Mouse (Mus musculus) neural tube, embryonic 11.5 days (tissue): ENCODE results near the gene Capg. TPM values are rescaled to one million over a fixed set of nuclear protein-coding genes. Genes with fewer than 3 reads are reported as not detected.
"Not testable (repeated sequence)": the region's sequence is repeated elsewhere in the genome, so short reads cannot be mapped to it uniquely, and the experiment has no call there.

Source experiments
- ATAC-seq: fragments of 200-750 bp; cut with Nextera tagmentation; 2 replicates; pipeline ENCODE4 v1.8.0; 2017; ENCODE audit warnings: moderate number of reproducible peaks, mild to moderate bottlenecking, moderate TSS enrichment, moderate library complexity; ENCODE audit not compliant: insufficient read depth, low FRiP score, low TSS enrichment
- DNase-seq: peaks from one replicate; pipeline ENCODE4 v3.0.0-alpha.2; 2015; ENCODE audit warnings: low spot score
- H3K27ac ChIP-seq: fragments of 300-500 bp; sonication (generic); 2 replicates; pipeline ENCODE4 v1.5.1; 2014; ENCODE audit warnings: low read depth, mild to moderate bottlenecking, low read length
- H3K27me3 ChIP-seq: fragments of 300-500 bp; sonication (generic); 2 replicates; pipeline ENCODE4 v1.6.1; 2014; ENCODE audit warnings: mild to moderate bottlenecking, low read length, mixed read lengths; ENCODE audit not compliant: control insufficient read depth, insufficient read depth
- H3K36me3 ChIP-seq: fragments of 300-500 bp; sonication (generic); 2 replicates; pipeline ENCODE4 v1.6.1; 2014; ENCODE audit warnings: mild to moderate bottlenecking, low read length, moderate library complexity, mixed read lengths; ENCODE audit not compliant: control insufficient read depth, insufficient read depth
- H3K4me1 ChIP-seq: fragments of 300-500 bp; sonication (generic); 2 replicates; pipeline ENCODE4 v1.6.1; 2014; ENCODE audit warnings: low read length, mixed read lengths; ENCODE audit not compliant: control insufficient read depth, insufficient read depth
- H3K4me2 ChIP-seq: fragments of 300-500 bp; sonication (generic); 2 replicates; pipeline ENCODE4 v1.6.1; 2014; ENCODE audit warnings: low read depth, mild to moderate bottlenecking, moderate library complexity
- H3K4me3 ChIP-seq: fragments of 300-500 bp; sonication (generic); 2 replicates; pipeline ENCODE4 v1.5.1; 2014; ENCODE audit warnings: low read depth, low read length
- H3K9ac ChIP-seq: fragments of 300-500 bp; sonication (generic); 2 replicates; pipeline ENCODE4 v1.6.1; 2014; ENCODE audit warnings: mild to moderate bottlenecking, low read length
- H3K9me3 ChIP-seq: fragments of 300-500 bp; sonication (generic); 2 replicates; pipeline ENCODE4 v1.6.1; 2016; ENCODE audit warnings: low read length; ENCODE audit not compliant: control insufficient read depth
- WGBS: fragments of 180-500 bp; shearing (Covaris S2); extraction: QIAGEN DNeasy Blood & Tissue Kit; methylation state at CpG from one replicate; pipeline ENCODE4 v1.1.7; 2014; 5-methylcytosine and 5-hydroxymethylcytosine counted together
- polyA plus RNA-seq: library from polyadenylated mRNA; unstranded; fragments of >200 nt; fragmentation: Nextera tagmentation; extraction: Ambion mirVana; gene quantifications from 2 replicates; pipeline ENCODE4 v1.2.1, GENCODE M21; 2014

The Capg gene
- polyA plus RNA-seq, 1 experiment from 2014 or later, result 10.2 TPM

GRCm38 (mm10) chr6:72522288-72522687 is 21.9 kb upstream of the Capg start:
- Histone ChIP-seq H3K4me3 (no peak overlapping the region), H3K9ac (no peak overlapping the region), H3K27ac (no peak overlapping the region), H3K27me3 (no peaks in the 10 kb centered on the region), H3K36me3 (no peaks in the 10 kb centered on the region), H3K4me2 (no peak overlapping the region), H3K4me1 (peaks cover 17% of the 10 kb centered on the region), H3K9me3 (no peaks in the 10 kb centered on the region)
- WGBS, result 65% methylated on average over 5 of the region's 5 CpGs
- DNase-seq, result no peak
- no peak for ATAC-seq

- no peak overlapping the region for H3K4me3 ChIP-seq
- H3K4me2 ChIP-seq, result no peak overlapping the region
- DNase-seq, result no peak
- 70% methylated on average over 4 of the region's 4 CpGs for WGBS
- no peak overlapping the region for H3K9ac ChIP-seq
- ATAC-seq, result no peak
- no peaks in the 10 kb centered on the region for H3K36me3 ChIP-seq
- H3K9me3 ChIP-seq, result no peaks in the 10 kb centered on the region
- H3K27ac ChIP-seq, result no peak overlapping the region
- no peaks in the 10 kb centered on the region for H3K27me3 ChIP-seq
- H3K4me1 ChIP-seq, result peaks cover 17% of the 10 kb centered on the region
These were observed 21.0 kb upstream of the Capg start for GRCm38 (mm10) chr6:72523222-72523621.

- no peak overlapping the region for H3K27ac ChIP-seq
- no peaks in the 10 kb centered on the region for H3K36me3 ChIP-seq
- H3K9ac ChIP-seq, result no peak overlapping the region
- ATAC-seq, result no peak
- H3K27me3 ChIP-seq, result no peaks in the 10 kb centered on the region
- H3K4me3 ChIP-seq, result no peak overlapping the region
- H3K4me2 ChIP-seq, result no peak overlapping the region
- DNase-seq, result no peak
- H3K9me3 ChIP-seq, result no peaks in the 10 kb centered on the region
- peaks cover 12% of the 10 kb centered on the region for H3K4me1 ChIP-seq
- WGBS, result 86% methylated on average over 2 of the region's 2 CpGs
These were observed 20.0 kb upstream of the Capg start for GRCm38 (mm10) chr6:72524160-72524559.

GRCm38 (mm10) chr6:72527070-72527469 is 17.1 kb upstream of the Capg start:
- 90% methylated on average over 4 of the region's 4 CpGs for WGBS
- Histone ChIP-seq H3K9ac (no peak overlapping the region), H3K27me3 (no peaks in the 10 kb centered on the region), H3K27ac (no peak overlapping the region), H3K36me3 (no peaks in the 10 kb centered on the region), H3K4me2 (no peak overlapping the region), H3K4me1 (no peaks in the 10 kb centered on the region), H3K4me3 (no peak overlapping the region), H3K9me3 (no peaks in the 10 kb centered on the region)
- DNase-seq (no peak), ATAC-seq (no peak)

GRCm38 (mm10) chr6:72528410-72529151 is 15.6 kb upstream of the Capg start:
- H3K9ac ChIP-seq, result no peak overlapping the region
- no peaks in the 10 kb centered on the region for H3K27me3 ChIP-seq
- ATAC-seq (no peak), DNase-seq (no peak)
- no peaks in the 10 kb centered on the region for H3K9me3 ChIP-seq
- no peaks in the 10 kb centered on the region for H3K4me1 ChIP-seq
- no peak overlapping the region for H3K27ac ChIP-seq
- H3K4me3 ChIP-seq, result no peak overlapping the region
- no peaks in the 10 kb centered on the region for H3K36me3 ChIP-seq
- H3K4me2 ChIP-seq, result no peak overlapping the region
- 80% methylated on average over 10 of the region's 10 CpGs for WGBS

- WGBS, result 77% methylated on average over 4 of the region's 4 CpGs
- ATAC-seq (no peak), DNase-seq (no peak)
- H3K27me3 ChIP-seq, result no peaks in the 10 kb centered on the region
- H3K9me3 ChIP-seq, result no peaks in the 10 kb centered on the region
- no peaks in the 10 kb centered on the region for H3K36me3 ChIP-seq
- no peak overlapping the region for H3K4me3 ChIP-seq
- H3K4me1 ChIP-seq, result no peaks in the 10 kb centered on the region
- H3K27ac ChIP-seq, result no peak overlapping the region
- no peak overlapping the region for H3K4me2 ChIP-seq
- H3K9ac ChIP-seq, result no peak overlapping the region
These were observed 11.6 kb upstream of the Capg start for GRCm38 (mm10) chr6:72532580-72532979.

- WGBS, result 68% methylated on average over 1 of the region's 1 CpGs
- not testable (repeated sequence) for DNase-seq, H3K9me3 ChIP-seq, H3K27me3 ChIP-seq, ATAC-seq, H3K36me3 ChIP-seq, H3K9ac ChIP-seq, H3K4me3 ChIP-seq, H3K4me2 ChIP-seq, H3K27ac ChIP-seq, H3K4me1 ChIP-seq
These were observed 10.6 kb upstream of the Capg start for GRCm38 (mm10) chr6:72533555-72533954.

- no peak overlapping the region for H3K9ac ChIP-seq
- peaks cover 3% of the 10 kb centered on the region; the same call in 1 of the 2 replicates for H3K4me1 ChIP-seq
- no peak overlapping the region for H3K4me2 ChIP-seq
- no peak overlapping the region for H3K27ac ChIP-seq
- no peak overlapping the region for H3K4me3 ChIP-seq
- ATAC-seq (peak; percentile 66), DNase-seq (peak; percentile 82)
- no peaks in the 10 kb centered on the region for H3K36me3 ChIP-seq
- 40% methylated on average over 8 of the region's 9 CpGs for WGBS
- no peaks in the 10 kb centered on the region for H3K9me3 ChIP-seq
- no peaks in the 10 kb centered on the region for H3K27me3 ChIP-seq
These were observed 10.0 kb upstream of the Capg start for GRCm38 (mm10) chr6:72534035-72534809.

GRCm38 (mm10) chr6:72535165-72535564 is 9.0 kb upstream of the Capg start:
- Histone ChIP-seq H3K4me2 (peak overlapping the region; percentile 19; the same call in 1 of the 2 replicates), H3K4me3 (no peak overlapping the region), H3K27ac (no peak overlapping the region), H3K4me1 (peaks cover 3% of the 10 kb centered on the region; the same call in 1 of the 2 replicates), H3K9ac (no peak overlapping the region), H3K9me3 (no peaks in the 10 kb centered on the region), H3K36me3 (no peaks in the 10 kb centered on the region), H3K27me3 (no peaks in the 10 kb centered on the region)
- WGBS, result 3% methylated on average over 9 of the region's 9 CpGs
- no peak for ATAC-seq
- peak; percentile 79 for DNase-seq
